8 mouse cellular contexts compared by ENCODE assay signal in the genomic region with DNA sequence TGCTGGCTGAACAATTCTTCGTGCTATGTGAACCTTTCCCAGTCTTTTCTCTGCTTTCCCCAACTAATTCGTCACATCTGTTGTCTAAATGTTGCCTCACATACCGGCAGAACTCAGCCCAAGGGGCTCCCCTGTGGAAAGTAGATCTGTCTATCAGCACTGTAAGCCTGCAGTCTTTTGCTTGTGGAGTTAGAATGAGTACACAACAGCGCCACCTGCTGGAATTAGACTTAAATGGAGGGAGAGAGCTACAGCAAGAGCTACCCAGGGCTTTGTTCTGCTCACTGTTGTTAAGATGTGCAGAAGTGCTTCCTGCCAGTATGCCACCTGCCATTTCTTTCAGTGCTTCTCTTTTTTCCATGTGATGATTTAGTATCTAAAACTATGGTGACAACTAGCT.
A peak's percentile ranks its signal among the peaks of the same experiment; 100 is the strongest.
DNase-seq lines count a peak whose midpoint lies in the region; ATAC-seq lines count a peak whose summit lies in the region.

No protein-coding gene starts in this region.

- DNase-seq in MN1 (ENCODE audit: low spot score): peak; percentile 41
- peak; percentile 71 for DNase-seq in c-Kit-positive CD71-positive TER-119-positive erythroid progenitor cells, embryonic 14.5 days (ENCODE audit: low spot score)
- peak; percentile 57 to 75 for DNase-seq in layer of hippocampus, postnatal 36 days
- DNase-seq in right cerebral cortex, postnatal 36 days (ENCODE audit: low spot score in 2 of 2): peak; percentile 74 to 81

- no peak overlapping the region for H3K4me2 ChIP-seq in forebrain, embryonic 12.5 days
- H3K4me2 ChIP-seq in hindbrain, embryonic 16.5 days (ENCODE audit: low read length): no peak overlapping the region

- ATAC-seq in forebrain, embryonic 12.5 days (ENCODE audit: low FRiP score): peak; percentile 91
- peak; percentile 93 for ATAC-seq in hindbrain, embryonic 16.5 days
- peak; percentile 87 for ATAC-seq in megakaryocyte progenitor cell, adult 5-6 weeks (replicated peaks; ENCODE audit: poor library complexity)
- no peak for ATAC-seq in monocyte, adult 5-6 weeks (replicated peaks; ENCODE audit: insufficient number of reproducible peaks, low FRiP score, low TSS enrichment, poor library complexity, severe bottlenecking)

- no peaks in the 10 kb centered on the region for H3K36me3 ChIP-seq in forebrain, embryonic 12.5 days (replicated peaks)
- H3K36me3 ChIP-seq in hindbrain, embryonic 16.5 days (ENCODE audit: control insufficient read depth, insufficient read depth, low read length): no peaks in the 10 kb centered on the region

- no peak overlapping the region for H3K4me3 ChIP-seq in forebrain, embryonic 12.5 days (replicated peaks)
- no peak overlapping the region for H3K4me3 ChIP-seq in hindbrain, embryonic 16.5 days (ENCODE audit: low read length)

- 17% methylated on average over 4 of the region's 4 CpGs for WGBS in forebrain, embryonic 12.5 days
- 16% methylated on average over 4 of the region's 4 CpGs for WGBS in hindbrain, embryonic 16.5 days

- no peak overlapping the region for H3K9ac ChIP-seq in forebrain, embryonic 12.5 days
- no peak overlapping the region for H3K9ac ChIP-seq in hindbrain, embryonic 16.5 days (ENCODE audit: low read depth, low read length)

- H3K27ac ChIP-seq in forebrain, embryonic 12.5 days: no peak overlapping the region
- H3K27ac ChIP-seq in hindbrain, embryonic 16.5 days (ENCODE audit: low read depth, low read length): no peak overlapping the region

- no peaks in the 10 kb centered on the region for H3K4me1 ChIP-seq in forebrain, embryonic 12.5 days
- no peaks in the 10 kb centered on the region; the same call in 1 of the 2 replicates for H3K4me1 ChIP-seq in hindbrain, embryonic 16.5 days (ENCODE audit: control insufficient read depth, insufficient read depth, low read depth, low read length)

- no peaks in the 10 kb centered on the region for H3K9me3 ChIP-seq in forebrain, embryonic 12.5 days
- H3K9me3 ChIP-seq in hindbrain, embryonic 16.5 days (ENCODE audit: control insufficient read depth, low read length): no peaks in the 10 kb centered on the region

- no peaks in the 10 kb centered on the region for H3K27me3 ChIP-seq in forebrain, embryonic 12.5 days
- H3K27me3 ChIP-seq in hindbrain, embryonic 16.5 days (replicated peaks; ENCODE audit: control insufficient read depth, insufficient read depth, low read length): no peaks in the 10 kb centered on the region
